Mouse (Mus musculus) induced T-regulatory cell, adult 2 months (primary cell): ENCODE data around the gene 1700012B07Rik.

Source experiments
- DNase-seq: peaks from one replicate; pipeline ENCODE4 v3.0.0-alpha.2; 2012; ENCODE audit warnings: low read depth

Gene 1700012B07Rik

GRCm38 (mm10) chr11:109751636-109752603, 75.9 kb downstream of the 1700012B07Rik start:
- no peak for DNase-seq

GRCm38 (mm10) chr11:109745210-109745609, 82.6 kb downstream of the 1700012B07Rik start:
- no peak for DNase-seq

GRCm38 (mm10) chr11:109737967-109738366, 89.9 kb downstream of the 1700012B07Rik start:
- no peak for DNase-seq
